Mouse (Mus musculus) intestine, embryonic 15.5 days (tissue): Measurements from ENCODE around the gene Bach2. TPM values are rescaled to one million over a fixed set of nuclear protein-coding genes. Genes with fewer than 3 reads are reported as not detected.
A peak's percentile ranks its signal among the peaks of the same experiment; 100 is the strongest.

Experiments
- ATAC-seq: fragments of 200-750 bp; cut with Nextera tagmentation; 2 replicates; pipeline ENCODE4 v1.8.0; 2017; ENCODE audit warnings: moderate TSS enrichment, moderate library complexity
- H3K27ac ChIP-seq: fragments of 300-500 bp; sonication (generic); 2 replicates; pipeline ENCODE4 v1.5.1; 2015; ENCODE audit warnings: mild to moderate bottlenecking, inconsistent platforms
- H3K27me3 ChIP-seq: fragments of 300-500 bp; sonication (generic); replicated peaks from 2 replicates; pipeline ENCODE4 v1.6.1; 2015; ENCODE audit warnings: inconsistent platforms
- H3K36me3 ChIP-seq: fragments of 300-500 bp; sonication (generic); 2 replicates; pipeline ENCODE4 v1.6.1; 2015; ENCODE audit warnings: inconsistent platforms
- H3K4me1 ChIP-seq: fragments of 300-500 bp; sonication (generic); replicated peaks from 2 replicates; pipeline ENCODE4 v1.6.1; 2015; ENCODE audit warnings: inconsistent platforms
- H3K4me2 ChIP-seq: fragments of 300-500 bp; sonication (generic); replicated peaks from 2 replicates; pipeline ENCODE4 v1.6.1; 2015; ENCODE audit warnings: mild to moderate bottlenecking, inconsistent platforms
- H3K4me3 ChIP-seq: fragments of 300-500 bp; sonication (generic); replicated peaks from 2 replicates; pipeline ENCODE4 v1.5.1; 2015; ENCODE audit warnings: inconsistent platforms
- H3K9ac ChIP-seq: fragments of 300-500 bp; sonication (generic); 2 replicates; pipeline ENCODE4 v1.6.1; 2015; ENCODE audit warnings: inconsistent platforms
- H3K9me3 ChIP-seq: fragments of 300-500 bp; sonication (generic); 2 replicates; pipeline ENCODE4 v1.6.1; 2016; ENCODE audit warnings: inconsistent platforms
- WGBS: fragments of 180-500 bp; shearing (Covaris S2); methylation state at CpG from one replicate; pipeline ENCODE4 v1.1.7; 2015; 5-methylcytosine and 5-hydroxymethylcytosine counted together
- polyA plus RNA-seq: library from polyadenylated mRNA; unstranded; fragments of >200 nt; fragmentation: Nextera tagmentation; extraction: Ambion mirVana; gene quantifications from 2 replicates; pipeline ENCODE4 v1.2.1, GENCODE M21; 2015

Bach2 gene
- polyA plus RNA-seq, 1 experiment from 2014 or later, result 4.7 TPM

- H3K4me2 ChIP-seq, result peak overlapping the region; percentile 15; the same call in 1 of the 2 replicates
- H3K4me1 ChIP-seq, result peaks cover 44% of the 10 kb centered on the region
Observed at GRCm38 (mm10) chr4:32305683-32306082, 67.1 kb downstream of the Bach2 start.

GRCm38 (mm10) chr4:32306169-32306792 lies 67.7 kb downstream of the Bach2 start:
- H3K36me3 ChIP-seq, result no peaks in the 10 kb centered on the region
- H3K9ac ChIP-seq, result no peak overlapping the region
- H3K4me2 ChIP-seq, result no peak overlapping the region
- peaks cover 44% of the 10 kb centered on the region for H3K4me1 ChIP-seq
- H3K4me3 ChIP-seq, result no peak overlapping the region
- H3K27me3 ChIP-seq, result no peaks in the 10 kb centered on the region
- WGBS, result 22% methylated on average over 3 of the region's 3 CpGs
- H3K9me3 ChIP-seq, result no peaks in the 10 kb centered on the region
- peak overlapping the region; percentile 48 for H3K27ac ChIP-seq
- peak; percentile 38; the same call in 1 of the 2 replicates for ATAC-seq

More at GRCm38 (mm10) chr4:32305683-32306082, 67.1 kb downstream of the Bach2 start:
- Histone ChIP-seq H3K27me3 (no peaks in the 10 kb centered on the region), H3K4me3 (no peak overlapping the region), H3K9me3 (no peaks in the 10 kb centered on the region), H3K27ac (peak overlapping the region; percentile 80; the same call in 1 of the 2 replicates), H3K36me3 (no peaks in the 10 kb centered on the region), H3K9ac (no peak overlapping the region)
- WGBS, result 60% methylated on average over 6 of the region's 6 CpGs
- ATAC-seq, result no peak

GRCm38 (mm10) chr4:32307215-32307614 lies 68.6 kb downstream of the Bach2 start:
- no peak overlapping the region for H3K4me2 ChIP-seq
- H3K27ac ChIP-seq, result no peak overlapping the region
- no peak overlapping the region for H3K9ac ChIP-seq
- 45% methylated on average over 5 of the region's 5 CpGs for WGBS
- no peak for ATAC-seq
- peaks cover 42% of the 10 kb centered on the region for H3K4me1 ChIP-seq
- H3K9me3 ChIP-seq, result no peaks in the 10 kb centered on the region
- no peaks in the 10 kb centered on the region for H3K36me3 ChIP-seq
- no peaks in the 10 kb centered on the region for H3K27me3 ChIP-seq
- no peak overlapping the region for H3K4me3 ChIP-seq

DNA sequence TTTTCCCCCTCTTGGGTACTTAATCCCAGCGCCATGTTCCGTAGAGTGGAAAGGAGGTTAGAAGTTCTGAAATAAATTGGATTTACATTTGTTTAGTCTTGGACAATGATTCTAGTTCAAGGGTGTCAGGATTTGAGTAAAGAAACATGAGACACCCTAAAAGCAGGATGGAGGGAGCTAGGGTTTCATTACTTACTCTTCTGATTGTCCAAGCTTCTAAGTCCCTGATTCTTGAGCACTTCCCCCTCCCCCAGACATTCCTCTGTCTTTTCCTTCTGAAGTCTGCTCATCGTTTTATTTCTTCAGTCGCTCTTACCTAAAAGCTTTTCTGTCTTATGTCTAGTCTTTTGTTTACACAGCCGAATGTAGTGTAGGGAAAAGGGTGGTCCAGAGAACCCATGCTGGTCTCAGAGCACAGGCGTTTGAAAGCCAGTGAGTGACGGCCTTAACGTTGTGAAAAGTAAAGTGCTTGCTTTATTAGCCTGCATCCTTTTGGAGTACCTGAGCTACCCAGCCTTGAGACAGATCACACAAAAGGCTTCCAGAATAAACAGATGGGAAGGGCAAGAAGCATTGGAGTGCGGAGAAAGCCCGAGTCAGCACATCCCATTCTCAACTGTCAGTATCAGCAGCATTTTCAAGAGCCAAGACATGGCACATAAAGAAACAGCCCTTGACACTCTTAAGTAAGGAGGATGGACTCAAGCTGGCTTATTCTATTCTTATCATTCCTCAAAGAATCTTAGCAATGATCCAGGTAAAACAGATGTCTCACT lies 73.8 kb downstream of the Bach2 start:
- H3K36me3 ChIP-seq, result no peaks in the 10 kb centered on the region
- H3K9me3 ChIP-seq, result no peaks in the 10 kb centered on the region
- no peak overlapping the region for H3K4me2 ChIP-seq
- no peak overlapping the region for H3K4me3 ChIP-seq
- H3K27me3 ChIP-seq, result no peaks in the 10 kb centered on the region
- 33% methylated on average over 10 of the region's 10 CpGs for WGBS
- no peak for ATAC-seq
- no peak overlapping the region for H3K27ac ChIP-seq
- H3K4me1 ChIP-seq, result 0 out of 2 replicates have a peak, but pooled peaks cover 8% of the 10 kb centered on the region
- no peak overlapping the region for H3K9ac ChIP-seq

- H3K9me3 ChIP-seq, result no peaks in the 10 kb centered on the region
- no peak for ATAC-seq
- no peaks in the 10 kb centered on the region for H3K36me3 ChIP-seq
- H3K4me3 ChIP-seq, result no peak overlapping the region
- H3K27ac ChIP-seq, result no peak overlapping the region
- H3K4me2 ChIP-seq, result no peak overlapping the region
- H3K9ac ChIP-seq, result no peak overlapping the region
- H3K4me1 ChIP-seq, result 0 out of 2 replicates have a peak, but pooled peaks cover 6% of the 10 kb centered on the region
- H3K27me3 ChIP-seq, result no peaks in the 10 kb centered on the region
- WGBS, result 82% methylated on average over 3 of the region's 3 CpGs
Observed at GRCm38 (mm10) chr4:32314919-32315318, 76.3 kb downstream of the Bach2 start.

GRCm38 (mm10) chr4:32318608-32319007 lies 80.0 kb downstream of the Bach2 start:
- H3K4me2 ChIP-seq, result no peak overlapping the region
- no peaks in the 10 kb centered on the region for H3K9me3 ChIP-seq
- H3K4me3 ChIP-seq, result no peak overlapping the region
- no peak overlapping the region for H3K9ac ChIP-seq
- ATAC-seq, result no peak
- H3K27me3 ChIP-seq, result no peaks in the 10 kb centered on the region
- WGBS, result 97% methylated on average over 1 of the region's 1 CpGs
- no peak overlapping the region for H3K27ac ChIP-seq
- no peaks in the 10 kb centered on the region for H3K4me1 ChIP-seq
- H3K36me3 ChIP-seq, result no peaks in the 10 kb centered on the region

DNA sequence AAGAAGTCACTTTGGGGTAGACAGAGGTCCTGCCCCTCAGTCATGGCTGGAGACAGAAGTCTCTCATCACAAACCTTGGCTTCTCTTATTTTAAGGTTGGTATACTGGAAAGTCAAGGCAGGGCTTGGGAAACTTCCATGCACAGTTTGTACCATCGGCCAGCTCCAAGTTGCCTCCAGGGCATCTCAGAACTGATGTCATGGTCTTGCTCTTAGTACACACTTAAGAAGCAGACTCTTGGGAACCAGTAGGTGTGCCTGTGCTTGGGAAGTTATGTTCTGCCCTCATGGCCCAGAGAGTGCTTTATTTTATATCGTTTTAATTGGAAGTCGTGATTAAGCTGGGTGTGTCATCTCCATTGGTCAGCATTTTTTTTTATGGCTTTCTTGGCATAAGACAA lies 80.7 kb downstream of the Bach2 start:
- no peak overlapping the region for H3K4me3 ChIP-seq
- no peak overlapping the region for H3K4me2 ChIP-seq
- no peaks in the 10 kb centered on the region for H3K9me3 ChIP-seq
- no peaks in the 10 kb centered on the region for H3K4me1 ChIP-seq
- H3K27me3 ChIP-seq, result no peaks in the 10 kb centered on the region
- no peak overlapping the region for H3K27ac ChIP-seq
- 93% methylated on average over 3 of the region's 3 CpGs for WGBS
- H3K9ac ChIP-seq, result no peak overlapping the region
- H3K36me3 ChIP-seq, result no peaks in the 10 kb centered on the region
- no peak for ATAC-seq

DNA sequence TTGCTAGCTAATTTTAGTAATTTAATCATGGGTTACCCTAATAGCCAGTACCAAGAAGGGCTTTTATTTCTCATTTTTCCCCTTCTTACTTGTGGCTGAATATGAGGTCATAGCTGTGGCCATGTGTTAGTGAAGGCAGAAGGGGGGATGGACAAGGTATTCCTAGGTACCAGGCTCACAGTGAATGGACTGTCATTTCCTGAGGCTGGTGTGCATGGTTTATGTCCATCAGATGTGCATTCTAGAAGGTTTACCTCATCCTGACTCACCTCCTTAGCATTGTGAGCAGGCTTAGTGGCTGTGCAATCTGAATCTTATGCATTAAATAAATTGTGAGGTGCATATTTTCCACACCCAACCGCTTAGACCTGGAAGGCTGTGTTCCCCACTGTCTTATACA lies 81.4 kb downstream of the Bach2 start:
- Histone ChIP-seq H3K9ac (no peak overlapping the region), H3K27ac (no peak overlapping the region), H3K4me2 (no peak overlapping the region), H3K9me3 (no peaks in the 10 kb centered on the region), H3K4me3 (no peak overlapping the region), H3K4me1 (no peaks in the 10 kb centered on the region), H3K27me3 (no peaks in the 10 kb centered on the region), H3K36me3 (no peaks in the 10 kb centered on the region)
- no peak for ATAC-seq
- 86% methylated on average over 1 of the region's 1 CpGs for WGBS

- Histone ChIP-seq H3K27me3 (no peaks in the 10 kb centered on the region), H3K27ac (no peak overlapping the region), H3K9ac (no peak overlapping the region), H3K4me1 (peaks cover 8% of the 10 kb centered on the region; the same call in 1 of the 2 replicates), H3K4me2 (no peak overlapping the region), H3K9me3 (no peaks in the 10 kb centered on the region), H3K4me3 (no peak overlapping the region), H3K36me3 (no peaks in the 10 kb centered on the region)
- WGBS, result 94% methylated on average over 6 of the region's 6 CpGs
- no peak for ATAC-seq
Observed at GRCm38 (mm10) chr4:32324111-32324510, 85.5 kb downstream of the Bach2 start.

DNA sequence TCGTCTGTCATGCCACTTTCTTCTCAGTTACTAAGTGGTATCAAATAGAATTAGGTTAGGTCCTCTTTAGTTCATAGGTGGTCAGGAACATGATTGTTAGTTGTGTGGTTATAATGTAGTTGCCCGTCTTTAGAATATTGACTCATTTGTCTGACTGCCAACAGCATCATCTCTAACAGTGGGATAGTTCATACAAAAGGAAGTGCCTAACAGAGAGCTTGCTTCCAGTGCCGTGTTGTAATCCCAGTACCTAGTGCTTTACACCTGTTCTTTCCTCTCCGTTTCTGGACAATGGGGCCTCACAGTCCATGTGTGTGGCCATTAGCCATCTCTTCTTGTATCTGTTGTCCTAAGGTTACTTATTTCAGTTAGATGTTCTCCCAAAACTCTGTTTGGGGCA lies 86.4 kb downstream of the Bach2 start:
- no peak for ATAC-seq
- Histone ChIP-seq H3K36me3 (no peaks in the 10 kb centered on the region), H3K9me3 (no peaks in the 10 kb centered on the region), H3K4me1 (peaks cover 8% of the 10 kb centered on the region; the same call in 1 of the 2 replicates), H3K27me3 (no peaks in the 10 kb centered on the region), H3K27ac (no peak overlapping the region), H3K4me2 (no peak overlapping the region), H3K9ac (no peak overlapping the region), H3K4me3 (no peak overlapping the region)
- 80% methylated on average over 4 of the region's 4 CpGs for WGBS

GRCm38 (mm10) chr4:32325596-32325995 lies 87.0 kb downstream of the Bach2 start:
- H3K4me2 ChIP-seq, result no peak overlapping the region
- no peak overlapping the region for H3K4me3 ChIP-seq
- H3K9me3 ChIP-seq, result no peaks in the 10 kb centered on the region
- no peak for ATAC-seq
- no peak overlapping the region for H3K27ac ChIP-seq
- 60% methylated on average over 3 of the region's 3 CpGs for WGBS
- no peak overlapping the region for H3K9ac ChIP-seq
- no peaks in the 10 kb centered on the region for H3K36me3 ChIP-seq
- H3K27me3 ChIP-seq, result no peaks in the 10 kb centered on the region
- peaks cover 8% of the 10 kb centered on the region; the same call in 1 of the 2 replicates for H3K4me1 ChIP-seq

GRCm38 (mm10) chr4:32326279-32326678 lies 87.7 kb downstream of the Bach2 start:
- H3K4me2 ChIP-seq, result no peak overlapping the region
- H3K27me3 ChIP-seq, result no peaks in the 10 kb centered on the region
- no peak for ATAC-seq
- no peaks in the 10 kb centered on the region for H3K9me3 ChIP-seq
- peaks cover 8% of the 10 kb centered on the region; the same call in 1 of the 2 replicates for H3K4me1 ChIP-seq
- 65% methylated on average over 10 of the region's 10 CpGs for WGBS
- no peak overlapping the region for H3K9ac ChIP-seq
- no peak overlapping the region for H3K4me3 ChIP-seq
- H3K27ac ChIP-seq, result no peak overlapping the region
- H3K36me3 ChIP-seq, result no peaks in the 10 kb centered on the region
